Mouse (Mus musculus) lung, adult 18-20 months (tissue): ENCODE measurements at regions not wholly inside any gene's neighbourhood (a gene's known extent, or its start where the extent isn't known, plus 50 kb on each side); places are given as distances from the start of the nearest gene placed in this dataset.

Experiments
- DNase-seq, 2 experiments: peaks; one replicate each; pipeline ENCODE4 v3.0.0; 2022; ENCODE audit warnings: mixed read lengths in 2 of 2

DNA sequence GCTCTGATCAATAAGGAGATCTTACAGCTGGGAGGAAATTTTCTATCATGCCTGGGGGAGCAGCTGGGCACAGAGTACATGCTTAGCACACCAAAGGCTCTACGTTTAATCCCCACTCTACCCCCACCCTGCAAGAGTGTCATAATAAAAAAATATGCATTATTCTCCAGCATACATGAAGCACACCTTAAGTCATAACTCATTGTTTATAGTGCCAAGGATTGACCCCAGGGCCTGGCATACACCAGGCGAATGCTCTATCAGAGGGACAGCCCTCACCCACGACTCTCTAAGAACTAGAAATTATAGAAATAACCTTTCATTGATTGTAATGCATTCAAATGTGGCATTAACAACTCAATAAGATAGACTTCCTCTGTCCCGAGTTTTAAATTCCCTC, 59.4 kb upstream of the Ppp2r5c start:
- DNase-seq = no peak

DNA sequence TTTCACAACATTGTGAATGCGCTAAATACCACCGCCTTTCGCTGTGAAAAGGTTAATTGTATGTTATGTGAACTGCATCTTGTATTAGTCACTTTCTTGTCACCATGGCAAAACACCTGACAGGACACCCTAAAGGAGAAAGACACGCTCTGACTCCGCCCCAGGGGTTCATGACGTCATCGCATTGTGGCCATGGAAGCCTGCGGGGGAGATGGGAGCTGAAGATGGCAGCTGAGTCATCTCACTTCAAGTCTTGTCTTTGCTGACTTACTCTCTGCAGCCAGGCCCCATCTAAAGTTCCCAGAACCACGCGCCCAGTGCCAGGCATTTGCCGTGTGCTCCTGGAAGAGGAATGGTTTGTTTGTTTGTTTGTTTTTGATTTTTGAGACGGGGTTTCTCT, 57.5 kb upstream of the Ppp2r5c start:
- no peak for DNase-seq

DNA sequence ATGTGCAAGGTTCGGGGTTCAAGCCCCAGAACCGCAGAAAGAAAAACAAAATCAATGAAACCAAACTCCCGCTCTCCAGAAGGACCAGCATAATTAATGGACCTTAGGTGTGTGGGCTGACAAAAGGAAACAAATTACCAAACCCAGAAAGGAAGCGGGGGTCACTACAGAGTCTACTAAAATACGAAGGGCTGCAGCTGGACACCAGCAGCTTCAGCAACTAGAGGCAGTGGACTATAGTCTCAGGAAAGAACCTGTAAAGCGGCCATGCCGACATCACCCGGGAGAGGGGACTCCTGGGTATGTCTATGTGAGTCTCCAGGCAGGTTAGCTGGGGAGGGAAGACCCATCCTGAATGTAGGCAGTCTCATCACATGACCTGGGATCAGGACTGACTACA, 55.5 kb upstream of the Ppp2r5c start:
- DNase-seq = no peak

DNA sequence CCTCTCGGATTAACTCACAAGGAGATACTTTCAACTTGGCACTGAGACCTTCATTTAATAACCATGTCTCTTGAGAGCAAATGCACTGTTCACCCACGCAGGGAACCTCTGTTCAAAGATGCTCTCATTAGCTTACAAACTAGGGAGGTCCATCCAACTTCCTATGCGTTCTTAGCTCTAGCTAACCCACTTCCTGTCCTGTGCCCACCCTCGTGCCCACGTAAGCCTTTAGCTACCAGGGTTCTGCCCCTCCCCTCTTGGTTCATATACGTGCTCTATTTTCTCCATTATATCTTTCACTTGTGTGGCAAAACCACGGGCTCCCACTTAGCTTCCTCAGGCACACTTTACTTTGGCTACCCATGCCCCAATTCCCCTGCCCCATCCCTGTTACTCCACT, 53.4 kb upstream of the Ppp2r5c start:
- no peak for DNase-seq
